Mouse (Mus musculus) c-Kit-positive CD71-negative TER-119-negative erythroid progenitor cells, embryonic 14.5 days (primary cell): ENCODE measurements around the gene Eps15.

Experiments used
- DNase-seq: peaks from one replicate; pipeline ENCODE4 v3.0.0-alpha.2; 2013; ENCODE audit warnings: low read depth

Gene Eps15

GRCm38 (mm10) chr4:109433641-109434040 is 153.6 kb downstream of the Eps15 start:
- no peak for DNase-seq

- DNase-seq = no peak
Observed at GRCm38 (mm10) chr4:109434256-109434655, 154.2 kb downstream of the Eps15 start.
